Mouse (Mus musculus): Measurements from ENCODE around the gene Sh3bp5l.

The Sh3bp5l gene

GRCm38 (mm10) chr11:58379516-58379915 is 49.0 kb downstream of the Sh3bp5l start:
- no peaks in the 10 kb centered on the region for H3K27me3 ChIP-seq (ENCODE audit: control insufficient read depth, insufficient read depth, low read length, poor library complexity, severe bottlenecking)
- no peaks in the 10 kb centered on the region for H3K36me3 ChIP-seq (ENCODE audit: control insufficient read depth, insufficient read depth, low read length, poor library complexity, severe bottlenecking)
- no peak for DNase-seq (ENCODE audit: low read depth, low spot score)

GRCm38 (mm10) chr11:58382471-58382870 is 51.9 kb downstream of the Sh3bp5l start:
- no peaks in the 10 kb centered on the region for H3K36me3 ChIP-seq (ENCODE audit: control insufficient read depth, insufficient read depth, low read length, poor library complexity, severe bottlenecking)
- DNase-seq (ENCODE audit: low read depth, low spot score) = no peak
- no peaks in the 10 kb centered on the region for H3K27me3 ChIP-seq (ENCODE audit: control insufficient read depth, insufficient read depth, low read length, poor library complexity, severe bottlenecking)

Data from splenic B cell, adult 2 months (primary cell).